Mouse (Mus musculus): ENCODE results near the gene Vmn2r55.
"Not testable (repeated sequence)": the region's sequence is repeated elsewhere in the genome, so short reads cannot be mapped to it uniquely, and the experiment has no call there.

Vmn2r55 gene

GRCm38 (mm10) chr7:12684903-12685302 lies at the start of gene Vmn2r55:
Gene Vmn2r55 (minus strand): TSS chr7:12685003.
- not testable (repeated sequence) for DNase-seq

DNA sequence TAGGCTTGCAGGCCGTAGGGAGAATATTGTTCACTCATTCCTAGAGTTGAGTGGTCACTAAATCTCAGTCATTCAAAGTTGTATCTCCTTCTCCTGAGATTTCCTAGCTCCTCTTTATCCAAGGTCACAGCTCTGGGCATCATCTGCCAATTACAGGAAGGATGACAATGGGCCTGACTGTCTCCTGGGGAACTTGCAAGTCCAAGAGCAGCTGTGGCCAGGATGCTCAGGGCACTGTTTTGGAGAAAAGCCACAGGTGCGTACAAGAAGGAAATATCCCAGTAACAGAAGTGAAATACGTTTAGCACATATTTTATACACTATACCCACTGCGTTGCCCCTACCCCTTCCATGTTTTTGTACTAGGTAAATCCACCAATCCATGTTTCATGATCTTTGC lies 44.6 kb downstream of the Vmn2r55 start, which contains the start of gene Vmn2r54:
Vmn2r54 (minus strand) TSS at position 101 of the 400 bp plus-strand sequence.
- DNase-seq = not testable (repeated sequence)

GRCm38 (mm10) chr7:12608688-12609087 lies 76.1 kb downstream of the Vmn2r55 start, which contains the start of gene Vmn2r53:
Gene Vmn2r53 (minus strand): TSS chr7:12608788.
- no peak for DNase-seq

Measured in kidney, adult 11 months (tissue).